Mouse (Mus musculus): ENCODE measurements around the gene Cd47. TPM values are rescaled to one million over a fixed set of nuclear protein-coding genes. Genes with fewer than 3 reads are reported as not detected.

Cd47 gene
- polyA plus RNA-seq, 1 experiment from 2014 or later = 68.4 TPM

DNA sequence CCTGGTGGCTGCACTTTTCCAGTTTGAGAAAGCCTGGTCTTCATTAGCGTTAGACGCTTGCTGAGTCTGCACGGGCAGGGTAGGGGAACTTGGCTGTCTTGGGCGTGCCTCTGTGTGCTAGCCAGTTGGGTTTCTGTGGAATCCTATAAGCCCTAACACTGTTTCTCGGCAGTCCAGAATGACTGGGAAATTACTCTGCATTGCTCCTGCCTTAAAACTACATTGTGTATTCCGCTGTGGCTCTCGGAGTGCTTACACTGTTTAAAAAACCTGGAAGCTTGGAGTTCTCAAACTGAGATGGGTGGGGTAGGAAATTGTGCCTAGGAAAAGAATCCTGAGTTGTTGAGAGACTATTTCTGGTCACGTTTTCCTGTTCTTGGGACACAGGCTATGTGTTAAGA lies 105.3 kb downstream of the Cd47 start:
- Histone ChIP-seq H3K9me3 (ENCODE audit: control insufficient read depth, low read length) (no peaks in the 10 kb centered on the region), H3K36me3 (ENCODE audit: control insufficient read depth, insufficient read depth, low read length) (no peaks in the 10 kb centered on the region), H3K4me1 (ENCODE audit: control insufficient read depth in 2 of 2, insufficient read depth in 2 of 2, low read length in 2 of 2) (peaks cover 16 to 35% of the 10 kb centered on the region in 2 experiments), H3K27me3 (ENCODE audit: control insufficient read depth, insufficient read depth, low read length) (no peaks in the 10 kb centered on the region), H3K27ac (replicated peaks in 1 of 2; ENCODE audit: control insufficient read depth in 1 of 2, insufficient read depth in 1 of 2, low read depth in 2 of 2, low read length in 2 of 2) (peak overlapping the region; percentile 57 to 81), H3K9ac (ENCODE audit: low read length) (no peak overlapping the region), H3K4me3 (ENCODE audit: control insufficient read depth in 1 of 2, insufficient read depth in 1 of 2, low read depth in 1 of 2, low read length in 2 of 2) (no peak overlapping the region), H3K4me2 (ENCODE audit: low read length) (peak overlapping the region; percentile 35)
- 44% methylated on average over 8 of the region's 8 CpGs for WGBS
- no peak for ATAC-seq (ENCODE audit: insufficient number of reproducible peaks, insufficient read depth, low FRiP score, low read depth)

DNA sequence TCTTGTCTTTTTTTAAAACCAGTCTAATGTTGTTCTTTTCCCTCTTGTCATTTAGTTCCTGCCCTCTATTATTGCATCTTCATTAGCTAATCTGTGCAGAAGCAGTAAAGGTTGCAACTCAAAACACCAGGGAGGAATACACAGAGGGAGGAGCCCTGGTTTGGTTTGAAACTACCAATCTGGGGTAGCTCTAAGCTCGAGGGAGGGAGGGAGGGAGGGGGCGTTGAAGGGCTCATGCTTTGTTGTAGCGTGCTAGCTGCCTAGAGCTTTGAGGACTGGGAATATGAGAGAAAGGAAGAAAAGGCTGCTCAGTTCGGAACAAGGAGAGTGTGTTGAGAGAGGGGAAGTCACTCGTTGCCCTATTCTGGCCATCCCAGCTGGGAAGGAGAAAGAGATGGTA lies 105.7 kb downstream of the Cd47 start:
- Histone ChIP-seq H3K9ac (ENCODE audit: low read length) (no peak overlapping the region), H3K4me3 (ENCODE audit: control insufficient read depth in 1 of 2, insufficient read depth in 1 of 2, low read depth in 1 of 2, low read length in 2 of 2) (no peak overlapping the region)

DNA sequence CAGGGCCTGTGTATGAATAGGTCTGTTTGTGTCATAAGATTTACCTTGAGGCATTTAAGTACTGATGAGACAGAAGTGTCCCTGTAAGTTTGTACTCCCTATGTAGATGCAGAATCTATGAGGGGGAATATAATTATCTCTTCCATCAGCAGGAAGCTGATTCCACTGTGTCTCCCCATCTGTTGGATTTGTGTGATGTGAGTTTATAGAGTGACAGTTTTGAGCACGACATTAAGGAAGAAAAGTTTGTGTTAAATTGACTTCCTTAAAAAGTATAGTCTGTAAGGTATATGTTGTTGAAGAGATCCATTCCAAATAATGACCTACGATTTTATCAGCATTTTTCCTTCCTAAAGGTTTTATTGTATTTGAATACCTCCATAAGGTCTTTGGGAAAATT lies 106.6 kb downstream of the Cd47 start:
- H3K27ac ChIP-seq (replicated peaks in 1 of 2; ENCODE audit: control insufficient read depth in 1 of 2, insufficient read depth in 1 of 2, low read depth in 2 of 2, low read length in 2 of 2) = no peak overlapping the region
- WGBS = 80% methylated on average over 2 of the region's 2 CpGs
- H3K9me3 ChIP-seq (ENCODE audit: control insufficient read depth, low read length) = no peaks in the 10 kb centered on the region
- no peak overlapping the region for H3K4me2 ChIP-seq (ENCODE audit: low read length)
- ATAC-seq (ENCODE audit: insufficient number of reproducible peaks, insufficient read depth, low FRiP score, low read depth) = no peak
- H3K4me1 ChIP-seq (ENCODE audit: control insufficient read depth in 2 of 2, insufficient read depth in 2 of 2, low read length in 2 of 2) = peaks cover 16 to 35% of the 10 kb centered on the region in 2 experiments
- H3K27me3 ChIP-seq (ENCODE audit: control insufficient read depth, insufficient read depth, low read length) = no peaks in the 10 kb centered on the region
- H3K4me3 ChIP-seq (ENCODE audit: control insufficient read depth in 1 of 2, insufficient read depth in 1 of 2, low read depth in 1 of 2, low read length in 2 of 2) = no peak overlapping the region
- H3K36me3 ChIP-seq (ENCODE audit: control insufficient read depth, insufficient read depth, low read length) = peaks cover 8% of the 10 kb centered on the region; the same call in 1 of the 2 replicates
- H3K9ac ChIP-seq (ENCODE audit: low read length) = no peak overlapping the region

More for the DNA sequence above, 105.7 kb downstream of the Cd47 start:
- peak overlapping the region; percentile 41 to 81; a peak in 3 of 4 replicates for H3K27ac ChIP-seq (replicated peaks in 1 of 2; ENCODE audit: control insufficient read depth in 1 of 2, insufficient read depth in 1 of 2, low read depth in 2 of 2, low read length in 2 of 2)
- no peaks in the 10 kb centered on the region for H3K9me3 ChIP-seq (ENCODE audit: control insufficient read depth, low read length)
- no peak overlapping the region for H3K4me2 ChIP-seq (ENCODE audit: low read length)
- peaks cover 16 to 35% of the 10 kb centered on the region in 2 experiments for H3K4me1 ChIP-seq (ENCODE audit: control insufficient read depth in 2 of 2, insufficient read depth in 2 of 2, low read length in 2 of 2)
- peaks cover 4% of the 10 kb centered on the region; the same call in 1 of the 2 replicates for H3K36me3 ChIP-seq (ENCODE audit: control insufficient read depth, insufficient read depth, low read length)
- WGBS = 23% methylated on average over 5 of the region's 5 CpGs
- H3K27me3 ChIP-seq (ENCODE audit: control insufficient read depth, insufficient read depth, low read length) = no peaks in the 10 kb centered on the region
- ATAC-seq (ENCODE audit: insufficient number of reproducible peaks, insufficient read depth, low FRiP score, low read depth) = no peak

DNA sequence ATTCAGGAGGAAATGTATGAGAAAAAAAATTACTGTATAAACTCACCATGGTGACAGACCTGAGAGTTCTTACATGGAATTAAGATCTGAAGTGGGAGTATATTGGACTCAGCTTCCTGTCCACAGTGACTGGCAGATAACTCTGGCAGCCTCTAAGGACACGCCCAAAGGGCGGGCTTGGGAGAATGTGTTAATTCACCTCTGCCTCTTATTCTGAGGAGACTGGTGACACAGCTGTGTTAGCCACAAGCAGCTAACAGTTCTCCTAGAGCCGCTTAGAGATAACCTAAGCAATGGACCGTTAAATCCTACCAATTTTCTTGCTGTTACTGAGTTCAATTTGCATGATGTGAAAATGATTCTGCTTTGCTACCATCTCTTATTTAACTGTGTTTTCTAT lies 107.0 kb downstream of the Cd47 start:
- H3K4me2 ChIP-seq (ENCODE audit: low read length) = no peak overlapping the region; the same call in 1 of the 2 replicates
- no peak overlapping the region; a peak in 1 of 4 replicates for H3K27ac ChIP-seq (replicated peaks in 1 of 2; ENCODE audit: control insufficient read depth in 1 of 2, insufficient read depth in 1 of 2, low read depth in 2 of 2, low read length in 2 of 2)
- 5% methylated on average over 4 of the region's 4 CpGs for WGBS
- H3K9ac ChIP-seq (ENCODE audit: low read length) = no peak overlapping the region
- peaks cover 16 to 35% of the 10 kb centered on the region in 2 experiments for H3K4me1 ChIP-seq (ENCODE audit: control insufficient read depth in 2 of 2, insufficient read depth in 2 of 2, low read length in 2 of 2)
- no peaks in the 10 kb centered on the region for H3K27me3 ChIP-seq (ENCODE audit: control insufficient read depth, insufficient read depth, low read length)
- ATAC-seq (ENCODE audit: insufficient number of reproducible peaks, insufficient read depth, low FRiP score, low read depth) = 0 out of 2 replicates have a peak, but pooled peaks have one; percentile 36
- no peak overlapping the region for H3K4me3 ChIP-seq (ENCODE audit: control insufficient read depth in 1 of 2, insufficient read depth in 1 of 2, low read depth in 1 of 2, low read length in 2 of 2)
- peaks cover 8% of the 10 kb centered on the region; the same call in 1 of the 2 replicates for H3K36me3 ChIP-seq (ENCODE audit: control insufficient read depth, insufficient read depth, low read length)
- no peaks in the 10 kb centered on the region for H3K9me3 ChIP-seq (ENCODE audit: control insufficient read depth, low read length)

DNA sequence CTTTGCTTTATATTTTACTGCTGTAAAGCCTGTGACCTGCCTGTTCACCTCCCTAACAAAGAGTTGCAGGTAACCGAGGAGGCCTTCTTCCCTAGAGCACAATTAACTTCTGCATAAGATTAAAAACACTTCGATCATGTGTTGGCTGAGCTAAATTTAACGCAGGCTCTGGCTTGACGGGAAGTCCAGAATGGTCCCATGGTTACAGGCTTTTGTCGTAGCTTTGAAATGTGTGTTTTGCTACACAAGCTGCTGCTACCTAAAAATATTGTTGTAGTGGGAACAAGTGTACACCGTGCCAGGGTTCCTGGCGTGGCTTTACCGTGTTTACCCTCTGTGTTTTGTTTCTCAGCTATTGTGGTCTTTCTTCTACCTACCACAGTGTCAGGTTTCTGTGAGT lies 109.2 kb downstream of the Cd47 start:
- H3K36me3 ChIP-seq (ENCODE audit: control insufficient read depth, insufficient read depth, low read length) = peaks cover 8% of the 10 kb centered on the region; the same call in 1 of the 2 replicates
- no peaks in the 10 kb centered on the region for H3K27me3 ChIP-seq (ENCODE audit: control insufficient read depth, insufficient read depth, low read length)
- no peak overlapping the region for H3K9ac ChIP-seq (ENCODE audit: low read length)
- ATAC-seq (ENCODE audit: insufficient number of reproducible peaks, insufficient read depth, low FRiP score, low read depth) = no peak
- peak overlapping the region; percentile 81 to 89 for H3K27ac ChIP-seq (replicated peaks in 1 of 2; ENCODE audit: control insufficient read depth in 1 of 2, insufficient read depth in 1 of 2, low read depth in 2 of 2, low read length in 2 of 2)
- no peaks in the 10 kb centered on the region for H3K9me3 ChIP-seq (ENCODE audit: control insufficient read depth, low read length)
- peak overlapping the region; percentile 41 for H3K4me2 ChIP-seq (ENCODE audit: low read length)
- peaks cover 13 to 30% of the 10 kb centered on the region in 2 experiments for H3K4me1 ChIP-seq (ENCODE audit: control insufficient read depth in 2 of 2, insufficient read depth in 2 of 2, low read length in 2 of 2)
- 29% methylated on average over 8 of the region's 8 CpGs for WGBS
- H3K4me3 ChIP-seq (ENCODE audit: control insufficient read depth in 1 of 2, insufficient read depth in 1 of 2, low read depth in 1 of 2, low read length in 2 of 2) = no peak overlapping the region

DNA sequence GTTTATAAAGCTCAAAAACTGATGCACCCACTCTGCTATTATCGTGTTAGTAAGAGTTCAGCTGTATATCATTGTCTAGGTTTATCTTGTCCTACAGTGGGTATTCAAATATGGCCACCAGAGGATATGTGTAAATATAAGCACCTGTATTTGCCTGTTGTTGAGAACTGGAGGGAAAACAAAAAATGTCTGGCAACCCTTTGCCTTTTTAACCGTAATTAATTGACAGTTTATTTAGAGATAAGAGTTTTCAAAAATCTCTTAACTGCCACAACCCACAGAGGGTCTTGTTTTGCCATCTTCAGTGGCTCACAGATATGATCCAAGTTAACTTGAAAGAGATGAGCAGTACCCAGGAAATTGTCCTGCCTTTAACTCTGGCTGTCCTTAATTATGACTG lies 113.8 kb downstream of the Cd47 start:
- ATAC-seq (ENCODE audit: insufficient number of reproducible peaks, insufficient read depth, low FRiP score, low read depth) = no peak
- H3K36me3 ChIP-seq (ENCODE audit: control insufficient read depth, insufficient read depth, low read length) = peaks cover 8% of the 10 kb centered on the region; the same call in 1 of the 2 replicates
- 86% methylated on average over 2 of the region's 2 CpGs for WGBS
- no peak overlapping the region for H3K9ac ChIP-seq (ENCODE audit: low read length)
- no peak overlapping the region for H3K4me2 ChIP-seq (ENCODE audit: low read length)
- H3K9me3 ChIP-seq (ENCODE audit: control insufficient read depth, low read length) = no peaks in the 10 kb centered on the region
- no peaks in the 10 kb centered on the region; a peak in 2 of 4 replicates for H3K4me1 ChIP-seq (ENCODE audit: control insufficient read depth in 2 of 2, insufficient read depth in 2 of 2, low read length in 2 of 2)
- H3K27ac ChIP-seq (replicated peaks in 1 of 2; ENCODE audit: control insufficient read depth in 1 of 2, insufficient read depth in 1 of 2, low read depth in 2 of 2, low read length in 2 of 2) = no peak overlapping the region
- H3K4me3 ChIP-seq (ENCODE audit: control insufficient read depth in 1 of 2, insufficient read depth in 1 of 2, low read depth in 1 of 2, low read length in 2 of 2) = no peak overlapping the region
- no peaks in the 10 kb centered on the region for H3K27me3 ChIP-seq (ENCODE audit: control insufficient read depth, insufficient read depth, low read length)

DNA sequence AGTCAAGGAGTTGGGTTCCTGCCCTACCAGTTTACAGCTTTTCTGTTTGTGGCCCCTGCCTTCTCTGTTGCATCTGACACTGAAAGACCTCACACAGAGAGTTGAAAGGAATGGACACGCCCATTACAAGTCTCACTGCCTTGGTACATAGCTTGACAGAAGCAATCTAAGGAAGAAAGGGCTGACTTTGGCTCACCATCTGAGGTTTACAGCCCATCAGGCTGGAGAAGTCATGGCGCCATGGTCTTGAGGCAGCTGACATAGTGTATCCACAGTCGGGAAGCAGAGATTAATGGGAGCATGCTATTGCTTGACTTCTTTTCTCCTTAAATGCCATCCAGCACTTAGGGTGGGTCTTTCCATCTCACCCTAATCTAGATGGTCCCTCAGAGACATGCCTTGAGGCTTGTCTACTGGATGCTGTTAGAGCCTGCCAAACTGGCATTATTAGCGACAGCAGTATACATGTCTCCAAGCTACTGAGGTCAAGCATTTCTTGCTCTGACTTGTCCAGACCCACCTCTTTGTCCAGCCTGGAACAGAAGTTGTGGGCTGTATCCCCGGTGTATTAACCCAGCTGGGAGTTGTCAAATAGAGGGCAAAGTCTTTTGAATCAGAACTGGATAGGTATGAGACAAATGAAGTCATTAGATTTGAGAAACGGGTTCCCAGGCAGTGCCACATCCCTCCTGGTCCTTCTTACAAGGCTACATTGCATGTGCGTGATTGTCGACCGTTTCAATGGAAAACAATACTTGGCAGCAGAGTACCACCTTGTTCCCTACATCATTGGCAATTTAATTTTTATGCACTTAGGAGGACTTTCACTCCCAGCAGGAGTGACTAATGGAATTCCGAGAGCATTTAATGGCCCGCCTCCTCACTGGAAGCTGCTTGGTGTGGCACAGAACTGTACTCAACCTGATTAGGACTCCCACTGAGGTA lies 115.5 kb downstream of the Cd47 start:
- WGBS = 93% methylated on average over 11 of the region's 11 CpGs
- Histone ChIP-seq H3K36me3 (ENCODE audit: control insufficient read depth, insufficient read depth, low read length) (peaks cover 6% of the 10 kb centered on the region; the same call in 1 of the 2 replicates), H3K9ac (ENCODE audit: low read length) (no peak overlapping the region), H3K9me3 (ENCODE audit: control insufficient read depth, low read length) (no peaks in the 10 kb centered on the region), H3K27me3 (ENCODE audit: control insufficient read depth, insufficient read depth, low read length) (no peaks in the 10 kb centered on the region), H3K4me3 (ENCODE audit: control insufficient read depth in 1 of 2, insufficient read depth in 1 of 2, low read depth in 1 of 2, low read length in 2 of 2) (no peak overlapping the region), H3K4me1 (ENCODE audit: control insufficient read depth in 2 of 2, insufficient read depth in 2 of 2, low read length in 2 of 2) (no peaks in the 10 kb centered on the region; a peak in 1 of 4 replicates), H3K4me2 (ENCODE audit: low read length) (no peak overlapping the region), H3K27ac (replicated peaks in 1 of 2; ENCODE audit: control insufficient read depth in 1 of 2, insufficient read depth in 1 of 2, low read depth in 2 of 2, low read length in 2 of 2) (no peak overlapping the region)
- ATAC-seq (ENCODE audit: insufficient number of reproducible peaks, insufficient read depth, low FRiP score, low read depth) = no peak

Measured in heart, embryonic 14.5 days (tissue).